Mouse (Mus musculus) megakaryocyte-erythroid progenitor cell, adult 5-6 weeks (primary cell): ENCODE measurements around the gene Svip. TPM values are rescaled to one million over a fixed set of nuclear protein-coding genes. Genes with fewer than 3 reads are reported as not detected.

ENCODE experiments used
- ATAC-seq: replicated peaks from 2 replicates; pipeline ENCODE4 v1.8.0; 2016; ENCODE audit warnings: mild to moderate bottlenecking, inconsistent platforms; ENCODE audit not compliant: severe bottlenecking, poor library complexity, low FRiP score, low TSS enrichment
- total RNA-seq, 2 experiments: library from RNA; stranded (forward) in 1 of 2; stranded (reverse) in 1 of 2; fragments of 200-1000, 215-1000 nt in 1 of 2; fragments of >200 nt in 1 of 2; fragmentation: Nextera tagmentation in 1 of 2; gene quantifications; 2 replicates each; pipeline ENCODE4 v1.2.3; 2014 to 2017

Gene Svip
- total RNA-seq (2014; fragmentation: Nextera tagmentation): 22.7 and 26.2 TPM in 2 replicates
- 16.6 and 21.8 TPM in 2 replicates for total RNA-seq (2017)

DNA sequence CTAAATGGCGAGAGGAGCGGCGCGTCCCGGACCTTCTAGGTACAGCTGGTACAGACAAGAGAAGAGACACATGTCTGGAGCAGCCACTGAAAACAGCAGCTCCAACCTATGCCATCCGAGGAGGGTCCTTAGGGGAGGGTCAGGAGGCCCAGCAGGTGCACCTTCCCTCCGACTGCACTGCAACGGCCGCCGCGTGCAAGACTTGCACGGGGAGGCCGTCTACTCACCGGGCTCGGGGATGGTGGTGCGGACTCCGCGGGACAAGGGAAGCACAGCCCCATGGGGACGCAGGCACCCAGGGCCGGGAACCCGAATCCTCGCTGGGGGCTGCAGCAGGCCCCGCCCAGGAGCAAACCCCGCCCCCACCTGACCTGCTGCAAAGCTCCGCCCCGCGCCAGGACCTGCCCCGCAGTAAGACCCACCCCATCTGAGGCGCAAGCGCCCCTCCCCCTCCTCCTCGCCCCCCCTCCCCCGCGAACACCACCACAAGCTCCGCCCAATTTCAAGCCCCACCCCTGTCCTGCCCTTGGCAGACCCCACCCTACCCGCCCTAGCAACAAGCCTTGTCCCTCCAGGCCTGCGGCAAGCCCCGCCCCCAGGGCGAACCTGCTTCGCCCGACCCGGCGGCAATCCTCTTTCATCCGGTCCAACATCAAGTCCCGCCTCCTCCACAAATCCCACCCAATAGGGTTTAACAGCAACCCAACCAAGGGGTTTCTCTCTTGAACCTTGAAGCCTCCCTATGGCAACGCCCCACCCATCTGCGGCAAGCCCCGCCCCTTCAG lies at the start of gene Svip:
Gene Svip (minus strand): TSS at position 508 of the 785 bp plus-strand sequence.
- peak; percentile 97 for ATAC-seq

GRCm38 (mm10) chr7:52037600-52038582 lies 32.1 kb upstream of the Svip start:
- peak; percentile 52; the same call in 1 of the 2 replicates for ATAC-seq

GRCm38 (mm10) chr7:52024050-52024626 lies 18.3 kb upstream of the Svip start:
- no peak for ATAC-seq

GRCm38 (mm10) chr7:52022039-52022438 lies 16.2 kb upstream of the Svip start:
- ATAC-seq: no peak

DNA sequence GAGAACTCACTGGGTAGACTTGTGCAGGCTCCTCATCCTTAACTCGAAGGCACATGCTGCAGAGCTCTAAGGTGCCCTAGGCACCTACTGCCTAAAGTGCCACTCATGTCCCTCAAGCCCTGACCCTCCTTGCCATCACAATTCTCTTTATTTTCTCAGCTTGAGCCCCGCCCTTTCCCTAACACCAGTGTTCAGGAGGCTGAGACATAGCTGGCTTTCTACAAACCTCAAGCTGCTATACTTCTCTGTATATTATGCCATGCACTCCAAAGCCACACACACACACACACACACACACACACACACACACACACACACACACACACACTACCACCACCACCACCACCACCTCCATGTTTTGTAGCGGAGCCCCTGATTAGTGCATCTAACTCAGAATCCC lies 9.8 kb upstream of the Svip start, which contains the start of gene 1700015G11Rik:
Gene 1700015G11Rik (minus strand): TSS at position 101 of the 400 bp plus-strand sequence.
- no peak for ATAC-seq

DNA sequence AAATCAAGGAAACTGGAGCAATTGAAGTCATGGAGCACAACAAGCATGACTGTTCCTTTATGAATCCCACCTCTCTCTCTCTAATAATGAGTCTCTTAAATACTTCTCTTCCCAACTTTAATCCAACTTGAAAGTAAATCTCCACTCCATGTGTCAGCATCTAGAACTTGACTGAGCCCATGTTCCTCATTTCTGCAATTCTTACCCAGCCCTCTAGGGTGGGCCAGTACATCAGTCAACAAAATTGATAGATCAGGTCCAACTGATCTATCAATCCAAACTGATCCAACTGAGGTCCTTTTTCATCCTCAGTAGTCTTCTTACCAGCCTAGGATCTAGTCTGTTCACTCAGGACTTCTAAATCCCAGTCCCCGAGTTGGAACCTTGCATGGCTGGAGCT lies 9.4 kb upstream of the Svip start:
- no peak for ATAC-seq

GRCm38 (mm10) chr7:52013457-52013856 lies 7.6 kb upstream of the Svip start:
- no peak for ATAC-seq

GRCm38 (mm10) chr7:52007138-52007537 lies 1.3 kb upstream of the Svip start:
- no peak for ATAC-seq

DNA sequence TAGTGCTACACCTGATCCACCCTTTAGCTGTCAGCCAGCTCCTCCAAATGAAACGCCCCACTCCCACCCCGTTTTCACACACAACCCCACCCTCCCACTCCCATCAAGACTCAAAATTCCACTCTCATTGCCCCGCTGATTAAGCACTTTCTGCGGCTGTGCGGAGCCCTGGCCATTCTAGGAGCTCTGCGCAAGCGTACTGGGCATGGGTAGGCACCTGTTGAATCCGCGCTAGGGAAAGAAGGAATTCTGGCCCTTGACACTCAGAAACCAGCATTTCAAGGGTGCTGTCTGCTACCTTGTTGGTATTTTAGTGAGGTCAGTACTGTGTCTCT lies 445 bp upstream of the Svip start:
- no peak for ATAC-seq

GRCm38 (mm10) chr7:51991020-51991419 lies 14.8 kb downstream of the Svip start:
- peak; percentile 98 for ATAC-seq

GRCm38 (mm10) chr7:51986909-51987308 lies 18.9 kb downstream of the Svip start:
- ATAC-seq: no peak

DNA sequence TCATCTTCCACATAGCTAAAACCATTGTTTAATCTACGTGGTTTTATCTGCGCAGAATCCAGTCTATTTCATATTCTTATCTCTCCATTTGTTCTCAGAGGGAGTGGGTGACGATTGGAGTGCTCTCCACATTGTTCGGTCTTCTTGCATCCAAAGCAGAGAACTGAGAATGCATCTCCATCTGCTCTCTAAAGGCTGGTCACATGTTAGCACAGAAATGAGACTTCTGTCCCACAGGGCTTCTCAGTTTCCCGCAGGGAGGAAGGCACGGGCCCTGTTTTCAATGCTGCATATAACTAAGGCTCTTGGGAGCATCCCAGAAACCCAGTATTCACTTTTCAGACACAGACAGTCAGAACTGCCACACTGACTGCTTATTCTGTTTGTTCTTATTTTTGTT lies 20.1 kb downstream of the Svip start:
- ATAC-seq: no peak

DNA sequence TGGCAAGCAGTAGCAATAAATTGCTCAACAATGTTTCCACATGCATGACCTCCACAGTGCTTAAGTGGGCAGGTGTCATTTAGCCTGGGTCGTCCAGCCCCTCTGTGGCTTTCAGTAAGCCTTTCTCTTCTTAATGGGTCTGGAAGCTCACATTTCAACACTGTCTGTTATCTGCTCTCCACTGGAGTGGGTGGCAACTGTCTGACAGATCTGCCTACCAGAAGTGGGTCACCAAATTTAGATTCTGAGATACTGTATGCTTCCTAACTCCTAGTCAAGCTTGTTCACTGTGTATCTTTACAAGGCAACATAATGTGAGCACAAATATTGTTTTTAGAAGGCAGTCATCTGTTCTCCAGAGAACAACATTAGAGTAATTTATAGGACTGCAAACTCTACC lies 23.5 kb downstream of the Svip start:
- peak; percentile 63 for ATAC-seq

- peak; percentile 81 for ATAC-seq
Measured at GRCm38 (mm10) chr7:51979271-51979670, 26.5 kb downstream of the Svip start.

GRCm38 (mm10) chr7:51975181-51975580 lies 30.6 kb downstream of the Svip start:
- ATAC-seq: peak; percentile 29

DNA sequence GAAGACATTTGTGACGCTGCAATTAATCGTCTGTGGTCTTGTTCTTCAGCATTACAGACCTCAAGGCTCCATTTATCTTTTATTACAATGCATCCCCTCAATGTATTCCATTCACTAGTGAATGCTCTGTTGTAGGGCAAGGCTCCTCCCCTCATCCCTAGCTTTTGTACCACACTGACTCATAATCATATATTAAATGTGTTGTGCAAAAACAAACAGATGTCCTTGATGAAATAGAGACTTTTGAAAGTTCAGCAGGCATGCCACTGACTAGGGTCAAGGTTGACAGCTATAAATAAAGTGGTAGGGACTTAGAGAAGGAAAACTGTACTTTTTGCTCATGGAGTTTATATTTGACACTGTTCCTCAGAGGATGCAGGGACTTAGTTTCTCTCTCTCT lies 32.3 kb downstream of the Svip start:
- no peak for ATAC-seq

GRCm38 (mm10) chr7:51973091-51973490 lies 32.7 kb downstream of the Svip start:
- no peak for ATAC-seq

GRCm38 (mm10) chr7:51972252-51972855 lies 33.5 kb downstream of the Svip start:
- peak; percentile 79 for ATAC-seq

DNA sequence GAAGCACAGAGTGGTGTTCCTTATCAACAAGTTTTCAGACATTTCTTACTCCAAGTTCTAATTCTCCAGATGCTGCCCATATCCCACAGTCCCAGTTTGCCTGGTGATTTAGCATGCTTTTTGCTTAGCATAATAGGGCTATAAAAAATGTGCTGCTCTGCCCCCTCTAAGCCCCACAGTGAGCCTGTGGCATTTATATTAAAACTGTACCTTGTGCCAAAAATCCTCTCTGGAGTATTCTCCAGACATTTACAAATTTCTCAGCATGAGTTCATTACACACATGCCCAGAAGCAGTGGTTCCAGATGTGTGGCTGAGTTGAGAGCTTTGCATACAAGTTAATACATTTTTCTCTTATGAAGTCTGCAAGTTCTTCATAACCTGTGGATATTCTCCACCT lies 36.4 kb downstream of the Svip start:
- no peak for ATAC-seq

DNA sequence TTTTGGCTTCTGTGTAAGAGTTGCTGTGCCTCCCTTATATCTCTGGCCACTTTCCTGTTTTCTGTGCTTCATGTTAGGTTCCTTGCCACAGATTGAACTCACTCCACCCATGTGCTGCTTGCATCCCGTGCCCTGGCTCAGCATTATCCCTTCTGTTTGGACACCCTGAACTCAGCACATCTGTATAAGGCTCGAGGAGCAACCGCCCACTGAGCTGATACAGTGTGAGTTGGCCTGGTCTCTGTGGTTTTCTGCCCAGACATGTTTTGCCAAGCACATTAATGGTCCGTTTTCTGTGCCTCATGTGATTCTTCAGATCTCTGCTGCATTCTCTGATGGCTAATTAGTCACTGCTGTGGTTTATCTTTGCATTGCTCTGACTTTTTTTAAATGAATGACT lies 38.2 kb downstream of the Svip start:
- no peak for ATAC-seq
